Mouse (Mus musculus) ovary, postnatal 14 days (tissue): ENCODE data around the gene Clasp1.

Experiments used
- DNase-seq: peaks from one replicate; pipeline ENCODE4 v3.0.0; 2022; ENCODE audit warnings: low spot score

Gene Clasp1

GRCm38 (mm10) chr1:118660880-118661465 lies 272.1 kb downstream of the Clasp1 start:
- DNase-seq, result no peak
